Mouse (Mus musculus) fat pad, adult 2 months (tissue): ENCODE data around the gene Hcfc1.

Experiments used
- DNase-seq: peaks from one replicate; pipeline ENCODE4 v3.0.0-alpha.2; 2011; ENCODE audit warnings: low read depth, low spot score; ENCODE audit errors: extremely low read depth

Hcfc1 gene

DNA sequence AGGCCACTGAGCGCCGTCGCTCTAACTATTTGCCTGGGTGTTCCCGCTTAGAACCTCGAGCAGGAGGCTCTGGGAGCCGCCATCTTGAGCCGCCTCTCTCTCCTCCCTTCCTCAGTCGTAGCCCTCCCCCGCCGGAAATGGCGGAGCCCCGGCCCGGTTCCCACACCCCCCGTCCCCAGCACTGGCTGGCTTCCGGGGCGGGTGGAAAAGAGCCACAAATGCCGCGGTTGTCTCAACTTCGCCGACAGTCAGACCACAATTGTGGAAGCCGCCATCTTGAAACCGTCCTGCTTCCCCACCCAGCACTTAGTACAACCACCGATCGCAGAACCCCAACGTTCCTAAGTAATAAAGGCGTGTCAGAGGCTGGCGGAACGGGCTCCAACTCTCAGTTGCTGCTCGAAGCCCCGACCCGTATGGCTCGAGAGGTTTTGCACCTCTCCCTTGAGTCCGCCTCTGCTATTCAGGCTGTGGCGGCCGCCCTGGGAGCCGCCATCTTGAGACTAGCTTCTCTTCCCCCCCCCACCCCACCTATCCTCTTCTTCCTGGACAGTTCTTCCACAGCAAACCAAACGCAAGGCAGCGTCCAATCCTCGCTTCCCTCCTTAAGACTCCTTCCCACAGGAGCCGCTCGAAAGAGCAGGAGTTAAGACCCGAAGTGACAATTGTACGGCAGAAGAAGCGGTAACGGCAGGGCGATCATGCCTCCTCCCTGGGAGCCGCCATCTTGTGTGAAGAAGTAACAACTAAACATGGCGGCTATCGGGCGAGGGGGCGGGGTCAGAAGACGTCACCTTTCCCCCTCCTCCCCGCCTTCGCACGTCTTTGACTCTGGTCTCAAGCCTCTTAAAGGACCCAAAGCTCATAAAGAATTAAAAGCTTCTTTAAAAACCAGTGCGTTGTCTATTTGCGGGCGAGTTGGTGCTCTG lies at the start of gene Hcfc1:
TSS of gene Hcfc1 (minus strand) at position 110 of the 929 bp plus-strand sequence.
- DNase-seq = no peak

DNA sequence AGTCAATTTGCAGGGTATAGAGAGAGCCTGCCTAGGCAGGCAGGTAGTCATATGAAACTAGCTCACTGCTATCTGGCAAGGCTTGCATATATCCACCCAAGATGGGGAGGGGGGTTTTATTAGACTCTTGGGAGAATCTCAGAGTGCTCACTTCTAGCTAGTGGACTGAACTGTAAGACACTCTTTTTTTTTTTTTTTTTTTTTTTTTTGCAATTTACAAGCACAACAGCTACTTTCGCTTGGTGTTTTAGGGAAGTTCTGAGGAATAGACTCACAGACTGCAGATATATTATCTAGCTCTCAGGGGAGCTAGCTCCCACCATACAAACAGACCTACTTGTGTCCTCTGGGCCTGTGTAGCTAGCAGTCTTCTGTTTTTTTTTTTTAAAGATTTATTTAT lies 48.4 kb upstream of the Hcfc1 start:
- DNase-seq = no peak

DNA sequence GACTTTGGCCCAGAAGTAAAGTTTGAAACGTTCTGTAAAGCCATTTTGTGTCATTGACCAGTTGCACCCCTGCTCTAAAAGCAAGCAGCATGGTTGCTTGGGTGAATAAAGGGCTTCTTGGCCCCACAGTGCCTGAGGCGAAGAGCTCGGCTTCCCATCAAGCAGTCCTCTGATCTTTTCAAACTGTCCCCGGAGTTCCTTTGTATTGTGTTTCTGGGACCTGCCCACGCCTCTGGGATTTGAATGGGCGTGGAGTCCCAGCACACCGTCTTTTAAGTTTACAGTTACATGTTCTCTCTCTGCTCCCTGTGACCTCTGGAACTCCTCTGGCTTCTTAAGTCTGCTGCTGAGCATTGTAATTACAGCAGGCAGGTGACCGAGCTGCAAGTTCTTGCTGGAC lies 41.9 kb upstream of the Hcfc1 start:
- no peak for DNase-seq

DNA sequence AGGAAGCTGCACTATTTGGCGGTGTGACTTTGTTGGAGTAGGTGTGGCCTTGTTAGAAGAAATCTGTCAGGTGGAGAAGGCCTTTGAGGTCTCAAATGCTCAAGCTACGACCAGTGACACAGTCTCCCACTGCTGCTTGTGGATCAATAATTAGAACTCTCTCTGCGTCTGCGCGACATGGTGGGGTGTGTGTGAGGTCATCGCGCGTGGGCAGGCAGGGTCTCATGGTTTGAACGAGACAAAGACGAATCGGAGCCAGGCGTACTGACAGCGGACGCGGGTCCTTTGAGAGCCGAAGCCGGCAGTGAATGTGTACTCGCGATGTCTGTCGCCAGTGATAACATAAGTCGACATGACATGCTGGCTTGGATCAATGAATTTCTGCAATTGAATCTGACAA lies 40.2 kb upstream of the Hcfc1 start:
- DNase-seq = no peak

DNA sequence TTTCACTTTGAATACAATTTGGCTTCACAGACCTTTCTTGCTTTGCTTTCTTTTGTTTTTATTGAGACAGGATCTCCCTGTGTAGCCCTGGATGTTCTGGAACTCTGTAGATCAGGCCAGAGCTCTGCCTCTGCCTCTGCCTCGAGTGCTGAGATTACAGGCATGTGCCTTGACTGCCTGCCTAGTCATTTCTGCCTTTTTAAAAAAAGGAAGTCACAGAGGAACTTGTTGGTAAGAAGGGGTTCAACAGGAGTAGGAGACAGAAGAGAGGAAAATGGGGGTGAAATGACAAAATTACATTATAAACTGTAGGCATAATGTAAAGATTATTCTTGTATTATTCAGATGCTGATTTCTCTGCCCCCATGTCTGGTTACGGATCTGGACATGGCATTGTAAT lies 37.5 kb upstream of the Hcfc1 start:
- no peak for DNase-seq

DNA sequence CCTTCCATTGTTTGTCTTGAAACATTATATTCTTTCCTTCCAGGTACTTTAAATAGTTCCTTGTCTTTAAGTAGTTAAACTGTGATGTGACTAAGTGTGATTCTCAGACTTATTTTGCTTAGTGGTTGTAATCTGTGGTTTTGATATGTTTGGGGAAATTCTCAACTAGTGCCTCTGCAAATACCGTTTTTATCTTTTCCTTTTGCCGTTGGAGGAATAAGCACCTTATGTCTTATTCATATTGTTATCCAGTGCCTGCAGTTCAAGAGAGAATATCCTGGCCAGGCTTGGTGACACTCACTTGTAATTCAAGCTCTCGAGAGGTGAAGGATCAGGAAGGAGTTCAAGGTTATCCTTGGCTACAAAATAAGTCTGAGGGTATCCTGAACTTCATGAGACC lies 34.9 kb upstream of the Hcfc1 start:
- DNase-seq = no peak

DNA sequence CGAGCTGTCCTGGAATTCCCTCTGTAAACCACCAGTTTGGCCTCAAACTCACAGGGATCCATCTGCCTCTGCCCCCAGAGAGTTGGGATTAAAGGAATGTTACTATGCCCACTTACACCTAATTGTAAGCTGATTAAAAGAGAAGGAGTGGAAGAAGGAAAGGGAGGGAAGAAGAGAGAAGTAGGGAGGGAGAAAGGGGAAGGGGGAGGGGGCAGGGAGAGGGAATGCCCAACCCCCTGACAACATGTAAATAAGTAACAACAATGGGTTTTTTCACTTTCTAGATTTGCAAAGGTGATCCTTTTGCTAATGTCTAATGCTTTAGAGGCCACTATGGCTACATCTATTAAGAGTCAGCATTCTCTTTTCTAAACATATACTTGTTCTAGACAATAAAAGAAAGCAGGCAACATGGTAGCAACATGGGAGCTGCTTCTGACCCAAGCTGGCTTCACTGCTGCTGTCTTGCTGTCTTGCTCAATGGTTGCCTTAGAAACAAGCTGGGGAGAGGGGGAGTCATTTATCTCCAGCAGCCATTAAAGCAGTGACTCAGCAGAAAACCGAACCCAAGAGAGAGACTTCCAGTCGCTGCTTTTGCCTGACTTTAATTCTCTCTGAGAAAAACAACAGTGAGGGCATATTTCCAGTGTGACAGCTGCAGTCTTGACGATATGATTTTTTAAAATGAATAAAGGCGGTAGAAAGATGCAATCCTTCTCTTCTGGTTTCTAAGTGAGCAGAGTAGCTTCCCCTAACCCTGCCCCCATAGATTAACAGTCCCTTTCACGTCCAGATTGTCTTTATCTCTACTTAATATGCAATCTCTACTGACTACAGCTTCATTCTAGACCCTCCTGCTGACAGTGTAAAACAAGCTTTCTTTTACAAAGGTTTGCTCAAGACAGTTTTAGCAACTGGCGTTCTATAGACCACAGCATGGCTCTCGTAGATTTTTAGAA lies 33.0 kb upstream of the Hcfc1 start:
- DNase-seq = no peak

DNA sequence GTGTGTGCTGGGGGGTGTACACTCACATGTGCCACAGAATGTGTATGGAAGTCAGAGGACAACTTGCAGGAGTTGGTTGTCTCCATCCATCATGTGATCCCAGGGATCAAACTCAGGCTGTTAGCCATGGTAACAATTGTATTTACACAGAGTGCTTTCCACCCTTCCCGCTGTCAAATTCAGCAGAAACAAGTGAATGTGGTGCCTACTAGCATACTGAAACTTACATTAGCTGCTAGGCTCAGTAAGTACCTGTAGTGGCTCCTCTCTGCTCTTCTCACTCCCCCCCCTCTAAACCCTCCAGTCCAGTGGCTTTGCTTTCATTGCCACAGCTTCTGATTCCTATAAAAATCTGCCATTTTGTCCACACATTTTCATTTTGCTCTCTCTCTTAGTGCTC lies 11.6 kb upstream of the Hcfc1 start:
- DNase-seq = no peak

DNA sequence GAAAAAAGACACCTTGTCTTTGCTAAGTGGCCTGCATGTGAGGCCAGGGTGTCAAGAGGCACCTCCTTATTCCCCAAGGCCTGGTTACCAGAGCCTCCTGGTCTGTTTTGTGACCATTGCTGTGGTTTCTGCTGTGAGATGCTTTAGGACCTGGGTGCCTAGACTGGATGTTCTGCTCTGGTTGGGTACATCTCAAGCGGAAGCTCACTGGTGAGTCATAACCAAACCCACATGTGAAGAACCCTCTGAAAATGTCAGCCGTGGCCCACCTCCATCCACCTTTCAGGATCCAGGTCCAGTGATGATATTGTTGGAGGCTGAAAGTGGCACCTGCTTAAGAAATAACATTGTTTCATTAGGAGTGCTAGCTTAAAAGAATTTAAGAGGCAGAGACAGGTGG lies 10.1 kb upstream of the Hcfc1 start:
- DNase-seq = no peak

DNA sequence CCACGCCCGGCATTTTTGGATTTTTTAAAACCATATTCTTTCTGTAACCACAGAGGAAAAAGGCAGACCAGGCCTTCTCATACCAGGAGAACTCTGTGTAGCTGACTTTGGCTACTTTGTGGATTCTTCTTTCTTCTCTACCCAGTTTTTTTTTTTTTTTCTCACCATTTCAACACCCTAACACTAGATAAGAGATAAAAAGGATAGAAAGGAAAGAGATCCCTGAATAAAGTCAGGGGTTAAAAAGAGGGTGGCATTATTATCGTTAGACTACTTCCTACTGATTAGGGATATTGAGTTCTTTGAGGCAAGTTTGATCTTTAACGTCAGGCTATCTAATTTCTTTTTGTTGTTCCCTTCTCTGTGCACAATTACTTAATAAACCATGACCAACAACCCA lies 6.6 kb upstream of the Hcfc1 start:
- DNase-seq = no peak

DNA sequence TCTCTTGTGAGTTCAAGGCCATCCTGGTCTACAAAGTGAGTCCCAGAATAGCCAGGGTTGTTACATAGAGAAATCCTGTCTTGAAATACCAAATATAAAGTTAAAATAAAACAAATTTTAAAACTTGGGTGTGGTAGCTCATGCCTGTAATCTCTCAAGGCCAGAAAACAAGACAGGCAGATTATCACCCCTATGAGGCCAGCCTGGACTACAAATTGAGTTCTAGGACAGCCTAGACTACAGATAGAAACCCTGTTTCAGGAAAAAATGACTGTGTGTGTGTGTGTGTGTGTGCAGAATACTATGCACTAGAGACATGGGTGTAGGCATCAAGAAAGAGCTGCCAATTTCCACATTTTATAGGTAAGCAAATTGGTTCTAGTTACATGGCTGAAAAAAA lies 4.6 kb upstream of the Hcfc1 start:
- DNase-seq = no peak

DNA sequence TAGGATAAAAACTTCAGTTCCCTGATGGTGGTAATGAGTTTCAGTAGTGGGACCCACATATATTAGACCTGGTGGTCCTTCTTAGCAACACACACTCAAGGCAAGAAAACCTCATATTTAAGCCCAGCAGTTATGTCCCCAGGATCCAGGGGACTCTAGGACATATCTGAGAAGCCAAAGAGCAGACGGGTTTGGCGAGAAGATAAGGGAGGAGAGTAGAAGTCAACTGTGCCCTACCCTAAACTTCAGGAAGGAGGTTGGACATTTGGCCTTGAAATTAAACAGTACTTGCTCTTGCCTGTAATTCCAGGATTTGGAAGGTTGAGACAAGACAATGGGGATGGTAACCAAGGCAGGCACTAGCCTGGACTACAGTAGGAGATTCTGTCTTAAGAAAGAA lies 3.6 kb upstream of the Hcfc1 start:
- no peak for DNase-seq

DNA sequence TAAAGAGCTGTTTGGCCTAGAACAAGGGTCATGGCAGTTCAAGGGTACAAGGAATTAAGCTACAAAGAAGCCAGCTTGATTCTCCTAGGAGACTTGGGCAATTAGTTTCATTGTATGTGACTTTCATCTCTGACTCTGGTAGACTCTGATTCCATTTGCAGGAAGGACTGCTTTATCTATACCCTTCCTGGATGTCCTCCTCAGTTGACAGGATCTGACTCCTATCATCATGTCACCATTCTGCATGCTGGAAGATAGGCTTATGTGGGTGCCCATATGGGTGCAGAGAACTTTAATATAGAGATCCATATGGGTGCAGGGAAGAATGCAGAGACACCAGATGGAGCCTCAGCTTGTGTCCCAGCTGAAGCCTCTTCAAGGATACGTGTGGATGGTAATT lies 3.0 kb upstream of the Hcfc1 start:
- no peak for DNase-seq

DNA sequence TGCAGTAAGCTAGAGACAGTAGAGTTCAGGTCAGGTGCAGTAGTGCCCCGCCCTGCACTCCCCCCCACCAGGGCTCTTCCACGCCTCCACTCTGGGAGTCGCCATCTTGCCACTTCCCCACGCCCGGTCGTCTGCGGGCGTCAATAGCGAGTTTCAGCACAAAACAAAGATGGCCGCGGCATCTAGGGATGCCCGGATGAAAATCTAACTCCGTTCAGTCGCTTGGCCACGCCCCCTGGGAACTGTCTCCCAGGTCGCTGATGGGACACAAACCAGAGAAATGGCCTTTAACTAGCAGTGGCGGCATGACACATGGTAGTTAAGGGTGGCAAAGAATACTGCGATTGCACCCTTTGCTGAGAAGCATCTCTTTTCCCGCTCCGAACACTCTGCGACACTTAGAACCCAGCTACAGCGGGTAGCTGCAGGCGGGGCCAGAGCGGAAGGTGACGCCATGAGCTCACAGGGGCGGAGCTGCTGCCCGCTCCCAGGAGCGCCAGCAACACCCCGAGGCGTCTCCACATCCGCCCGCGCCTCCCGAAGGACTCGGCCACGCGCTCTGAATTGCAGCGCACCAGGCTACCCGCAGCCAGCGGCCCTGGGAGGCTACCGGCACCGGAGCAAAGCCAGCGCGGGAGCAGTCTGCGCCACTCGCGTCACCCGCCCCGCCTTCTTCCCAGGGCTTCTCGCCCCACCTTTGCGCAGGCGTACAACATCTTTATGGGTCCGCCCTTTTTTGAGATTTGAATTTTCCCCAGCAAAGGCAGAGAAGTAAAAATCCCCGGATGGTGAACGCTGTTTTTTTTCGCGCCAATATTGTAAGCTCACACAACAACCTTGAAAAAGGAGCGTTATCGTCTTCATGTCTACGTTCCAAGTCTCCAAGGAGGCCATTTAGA lies 1.3 kb upstream of the Hcfc1 start:
- no peak for DNase-seq

DNA sequence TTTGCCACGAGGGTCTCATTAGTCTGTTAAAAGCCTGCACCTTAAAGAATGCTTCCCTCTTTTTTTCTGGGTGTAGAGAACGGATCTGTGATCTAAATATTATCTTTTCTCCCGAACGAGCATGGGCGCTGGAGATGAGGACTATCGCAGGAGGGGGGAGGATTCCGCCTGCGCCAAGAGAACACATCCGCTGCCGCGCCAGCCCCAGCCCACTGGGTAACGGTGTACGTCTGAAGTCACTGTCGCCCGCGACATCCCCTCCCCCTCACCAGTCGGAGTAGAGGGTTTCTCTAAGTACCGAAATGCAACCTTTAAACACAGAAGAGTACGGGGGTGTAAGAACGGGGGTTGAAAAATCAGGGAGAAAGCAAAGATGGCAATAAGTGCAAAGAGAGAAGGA lies 850 bp downstream of the Hcfc1 start:
- DNase-seq = no peak

DNA sequence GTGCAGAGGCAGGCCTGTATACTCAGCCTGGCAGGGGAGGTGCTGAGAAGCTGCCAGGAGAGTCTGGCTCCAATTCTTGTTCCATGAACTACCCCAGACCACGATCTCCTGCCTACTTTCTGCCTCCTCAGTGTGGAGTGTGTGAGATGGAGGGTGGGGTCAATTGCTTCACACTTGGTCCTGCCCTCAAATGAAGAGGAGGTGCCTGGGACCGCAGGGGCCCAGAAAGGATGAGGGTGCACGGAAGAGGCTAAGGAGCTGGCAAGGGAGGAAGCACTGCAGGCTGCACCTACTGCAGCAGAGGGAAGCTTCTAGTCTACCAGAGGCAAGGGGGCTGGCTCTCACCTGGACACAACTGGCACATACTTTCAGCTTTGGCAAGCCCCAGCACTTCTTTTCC lies 1.8 kb downstream of the Hcfc1 start:
- DNase-seq = no peak

DNA sequence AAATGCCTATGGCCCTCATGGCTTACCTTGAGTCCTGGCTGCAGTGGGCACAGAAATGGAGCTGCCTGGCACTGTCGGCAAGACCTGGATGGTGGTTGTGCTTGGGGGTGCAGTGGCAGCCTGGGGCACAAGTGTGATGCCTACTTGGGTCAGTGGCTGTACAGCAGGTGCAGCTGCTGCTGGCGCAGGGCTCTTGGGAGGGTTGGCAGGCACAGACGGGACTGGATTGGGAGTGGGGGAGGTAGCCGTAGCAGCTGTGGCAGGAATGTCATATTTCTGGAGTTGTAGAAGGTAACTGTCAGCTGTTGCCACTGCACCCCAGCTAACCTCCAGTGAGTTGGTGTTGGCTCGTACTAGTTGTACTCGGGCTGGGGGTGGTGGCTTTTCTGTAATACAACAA lies 11.2 kb downstream of the Hcfc1 start:
- DNase-seq = no peak

DNA sequence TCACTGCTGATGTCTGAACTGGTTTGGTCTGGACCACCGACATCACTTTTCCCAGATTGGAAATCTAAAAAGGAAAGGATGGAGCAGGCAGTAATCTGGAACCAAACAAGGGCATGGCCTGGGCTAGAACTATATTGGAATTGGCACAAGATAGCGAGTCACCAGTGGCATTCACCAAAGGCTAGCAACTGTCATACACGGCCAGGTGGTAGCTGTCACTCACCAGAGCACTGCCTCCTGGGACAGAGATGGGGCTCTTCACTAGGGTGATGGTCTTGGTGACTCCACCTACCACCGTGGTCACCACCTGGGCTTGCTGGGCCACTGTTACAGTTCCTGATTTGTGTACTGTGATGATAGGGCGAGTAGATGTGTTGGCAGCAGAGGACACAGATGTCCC lies 13.6 kb downstream of the Hcfc1 start:
- no peak for DNase-seq

DNA sequence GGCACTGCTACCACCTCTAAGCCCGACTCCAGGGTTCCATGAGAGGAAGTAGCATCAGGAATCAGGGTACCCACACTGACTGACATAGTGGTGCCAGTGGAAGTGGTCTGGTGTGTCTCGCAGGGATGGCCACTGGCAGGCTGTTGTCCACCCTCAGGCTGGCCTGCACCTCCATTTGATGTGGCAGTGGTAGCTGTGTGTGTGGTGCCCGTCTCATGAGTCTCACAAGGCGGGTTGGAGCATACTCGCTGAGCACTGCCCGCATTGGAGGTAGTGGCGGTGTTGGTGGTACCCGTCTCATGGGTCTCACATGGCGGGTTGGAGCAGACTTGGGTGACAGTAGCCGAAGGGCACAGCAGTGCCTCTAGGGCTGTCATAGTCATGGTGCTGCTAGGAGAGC lies 16.8 kb downstream of the Hcfc1 start:
- no peak for DNase-seq

DNA sequence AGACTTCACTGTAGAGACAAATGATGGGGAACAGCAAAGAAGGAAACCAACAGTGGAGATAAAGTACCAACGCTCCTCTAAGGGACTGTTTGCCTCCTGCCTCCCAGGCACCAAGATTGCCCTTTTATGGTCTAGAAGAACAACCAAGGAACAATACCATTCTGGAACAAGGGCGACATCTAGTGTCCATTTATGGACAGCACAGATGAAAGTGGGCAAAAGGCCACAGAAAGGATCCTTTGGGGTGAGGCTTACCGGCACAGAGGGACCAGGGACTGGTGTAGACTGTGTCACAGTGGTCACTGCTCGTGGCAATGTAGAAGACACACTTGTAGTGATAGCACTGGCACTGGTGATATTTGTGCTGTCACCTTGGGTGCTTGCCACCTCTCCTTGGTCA lies 17.5 kb downstream of the Hcfc1 start:
- DNase-seq = no peak

DNA sequence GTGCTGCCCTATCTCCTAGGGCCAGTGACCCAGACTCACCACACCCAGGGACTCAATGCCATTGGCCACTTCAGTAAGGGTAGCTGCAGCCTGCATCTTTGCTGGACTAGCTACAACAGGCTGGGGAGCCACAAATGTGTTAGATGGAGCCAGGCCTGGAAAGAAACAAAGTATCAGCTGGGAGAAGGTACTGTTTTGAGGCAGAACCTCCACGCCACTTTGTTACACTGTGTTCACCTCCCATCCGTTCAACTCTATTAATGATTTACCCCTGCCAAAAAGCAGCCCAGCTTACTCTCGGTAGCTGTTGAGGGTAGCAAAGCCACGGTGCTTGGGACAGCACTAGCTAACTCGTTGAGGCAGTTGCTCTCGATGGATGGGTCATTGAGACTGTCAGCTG lies 19.3 kb downstream of the Hcfc1 start:
- DNase-seq = no peak
